Mouse (Mus musculus): Measurements from ENCODE around the gene Cmtm1. TPM values are rescaled to one million over a fixed set of nuclear protein-coding genes. Genes with fewer than 3 reads are reported as not detected.
A peak's percentile ranks its signal among the peaks of the same experiment; 100 is the strongest.

Gene Cmtm1
- polyA plus RNA-seq, 1 experiment: not detected

DNA sequence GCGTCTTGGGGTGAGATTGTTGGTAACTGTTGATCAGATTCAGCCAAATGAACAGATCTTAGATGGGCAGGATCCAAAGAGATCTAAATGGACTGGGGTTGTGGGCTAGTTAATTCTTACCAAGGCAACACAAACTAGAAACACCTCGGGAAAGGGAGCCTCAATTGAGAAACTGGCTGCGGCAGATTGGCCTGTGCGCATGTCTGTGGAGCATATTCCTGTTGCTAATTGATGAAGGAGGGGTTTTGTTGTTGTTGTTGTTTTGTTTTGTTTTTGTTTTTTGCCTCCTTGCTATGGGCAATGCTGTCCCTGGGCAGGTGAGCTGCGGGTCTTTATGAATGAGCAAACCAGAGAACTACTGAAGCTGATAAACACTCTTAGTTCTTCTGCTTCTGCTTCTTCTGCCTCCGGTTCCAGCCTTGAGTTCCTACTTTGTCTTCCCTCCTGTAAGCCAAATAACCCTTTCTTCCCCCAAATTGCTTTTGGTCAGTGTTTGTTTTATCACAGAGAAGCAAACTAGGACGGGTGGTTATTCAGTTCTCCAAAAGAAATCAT is 60.4 kb downstream of the Cmtm1 start:
- no peaks in the 10 kb centered on the region for H3K27me3 ChIP-seq (replicated peaks; ENCODE audit: control insufficient read depth, insufficient read depth, low read length)
- no peaks in the 10 kb centered on the region; the same call in 1 of the 2 replicates for H3K4me1 ChIP-seq (ENCODE audit: control insufficient read depth, insufficient read depth, low read length)
- TF ChIP-seq CTCF (conservative IDR thresholded peaks at IDR 0.05; ENCODE audit: insufficient read depth, insufficient read length, low read depth, low read length) (no peak), POLR2A (IDR thresholded peaks at IDR 0.05; ENCODE audit: low read depth, low read length) (no peak)
- DNase-seq: no peak
- no peaks in the 10 kb centered on the region for H3K36me3 ChIP-seq (ENCODE audit: control insufficient read depth, insufficient read depth, low read length)
- WGBS: 83% methylated on average over 7 of the region's 7 CpGs
- H3K4me3 ChIP-seq (ENCODE audit: insufficient read depth, low read depth, low read length): no peak overlapping the region
- H3K27ac ChIP-seq (ENCODE audit: insufficient read depth, low read depth, low read length): no peak overlapping the region

DNA sequence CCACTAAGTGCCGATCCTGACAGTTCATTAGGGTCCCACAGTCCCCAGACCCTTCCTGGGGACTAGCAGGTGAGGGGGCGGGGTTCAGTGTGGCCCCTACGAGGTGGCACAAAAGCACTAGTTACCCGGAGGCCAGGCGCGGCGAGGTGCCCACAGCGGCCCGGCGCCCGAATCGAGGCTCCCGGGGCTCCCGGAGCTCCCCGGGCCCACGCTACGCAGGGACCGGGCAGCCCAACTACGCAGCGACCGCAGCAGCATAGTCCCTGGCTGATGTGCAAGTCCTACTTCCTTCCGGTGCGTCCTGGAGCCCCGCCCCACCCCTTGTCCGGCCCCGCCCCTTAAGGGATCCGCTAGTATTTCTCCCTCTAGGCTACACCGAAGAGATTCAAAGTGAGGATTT is 61.7 kb downstream of the Cmtm1 start, which contains the start of gene Tk2:
Gene Tk2 (minus strand): TSS at position 283 of the 400 bp plus-strand sequence.
- no peaks in the 10 kb centered on the region; the same call in 1 of the 2 replicates for H3K4me1 ChIP-seq (ENCODE audit: control insufficient read depth, insufficient read depth, low read length)
- H3K27me3 ChIP-seq (replicated peaks; ENCODE audit: control insufficient read depth, insufficient read depth, low read length): no peaks in the 10 kb centered on the region
- DNase-seq: peak; percentile 85
- TF ChIP-seq POLR2A (IDR thresholded peaks at IDR 0.05; ENCODE audit: low read depth, low read length): peak; percentile 51
- no peak for TF ChIP-seq CTCF (conservative IDR thresholded peaks at IDR 0.05; ENCODE audit: insufficient read depth, insufficient read length, low read depth, low read length)
- peak within 1 kb of the TSS; percentile 79 for H3K4me3 ChIP-seq (ENCODE audit: insufficient read depth, low read depth, low read length)
- peak within 1 kb of the TSS; percentile 81 for H3K27ac ChIP-seq (ENCODE audit: insufficient read depth, low read depth, low read length)
- WGBS: 2% methylated on average over 28 of the region's 28 CpGs
- no peaks in the 10 kb centered on the region for H3K36me3 ChIP-seq (ENCODE audit: control insufficient read depth, insufficient read depth, low read length)

DNA sequence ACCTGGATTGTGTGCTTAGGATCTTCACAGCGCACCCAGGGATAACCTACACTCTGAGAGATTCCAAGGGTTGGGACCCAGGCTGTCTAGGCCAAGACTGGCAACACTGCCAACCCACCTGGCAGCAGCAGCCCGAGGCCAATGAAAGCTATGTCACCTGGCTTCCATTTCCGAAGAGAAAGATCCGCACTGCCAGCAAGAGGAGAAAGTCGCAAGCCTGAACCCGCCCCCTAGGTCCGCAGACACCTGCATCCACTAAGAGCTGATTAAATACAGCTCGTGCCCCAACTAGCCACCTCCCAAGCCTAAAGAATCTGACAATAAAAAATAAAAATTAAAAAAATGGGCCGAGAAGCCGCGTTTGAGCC is 62.1 kb downstream of the Cmtm1 start:
- WGBS: 3% methylated on average over 11 of the region's 11 CpGs

DNA sequence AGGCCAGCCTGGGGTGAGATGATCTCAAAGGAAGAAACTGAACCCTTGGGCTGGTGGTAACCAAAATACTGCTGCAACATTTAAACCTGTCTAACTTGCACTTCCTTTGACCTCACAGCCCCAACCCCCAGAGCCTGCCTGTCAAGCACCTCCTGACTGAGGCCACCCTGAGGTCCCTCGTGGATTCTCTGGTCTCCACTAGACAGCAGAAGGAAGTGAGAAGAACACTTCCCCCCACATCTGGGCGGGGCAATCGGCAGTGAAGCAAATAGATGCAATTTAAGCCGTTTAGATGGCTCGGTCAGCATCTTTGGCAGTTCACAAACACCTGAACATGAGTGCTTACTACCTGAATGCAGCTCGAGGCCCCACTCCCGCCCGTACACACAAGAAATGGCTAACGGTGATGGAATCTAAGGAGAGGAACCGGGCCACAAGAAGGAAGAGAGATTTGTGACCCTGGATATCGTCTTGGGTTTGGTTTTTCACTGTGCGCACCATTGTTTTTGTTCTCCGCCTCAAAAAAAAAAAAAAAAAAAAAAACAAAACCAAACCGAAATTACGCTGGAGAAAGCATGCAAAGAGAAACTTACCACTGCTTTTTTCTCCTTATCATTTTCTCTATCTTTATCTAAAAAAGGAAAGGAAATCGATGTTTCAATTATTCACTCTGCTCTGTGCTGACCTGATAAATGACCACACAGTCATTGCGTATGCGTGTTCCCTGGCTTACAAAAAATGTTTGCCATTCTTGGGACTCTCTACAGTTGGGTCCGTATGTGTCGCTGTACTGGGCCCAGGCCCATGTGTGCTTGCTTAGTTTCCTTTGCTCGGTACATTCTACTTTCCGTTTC is 62.7 kb downstream of the Cmtm1 start:
- WGBS: 46% methylated on average over 22 of the region's 22 CpGs
- Histone ChIP-seq H3K27ac (ENCODE audit: insufficient read depth, low read depth, low read length) (peak overlapping the region; percentile 4; the same call in 1 of the 2 replicates), H3K36me3 (ENCODE audit: control insufficient read depth, insufficient read depth, low read length) (no peaks in the 10 kb centered on the region), H3K4me3 (ENCODE audit: insufficient read depth, low read depth, low read length) (peak overlapping the region; percentile 79), H3K27me3 (replicated peaks; ENCODE audit: control insufficient read depth, insufficient read depth, low read length) (no peaks in the 10 kb centered on the region), H3K4me1 (ENCODE audit: control insufficient read depth, insufficient read depth, low read length) (no peaks in the 10 kb centered on the region; the same call in 1 of the 2 replicates)
- TF ChIP-seq POLR2A (IDR thresholded peaks at IDR 0.05; ENCODE audit: low read depth, low read length): no peak
- TF ChIP-seq CTCF (conservative IDR thresholded peaks at IDR 0.05; ENCODE audit: insufficient read depth, insufficient read length, low read depth, low read length): no peak
- peak; percentile 52 for DNase-seq

More for the DNA sequence above, 62.1 kb downstream of the Cmtm1 start:
- Histone ChIP-seq H3K4me1 (ENCODE audit: control insufficient read depth, insufficient read depth, low read length) (no peaks in the 10 kb centered on the region; the same call in 1 of the 2 replicates), H3K27ac (ENCODE audit: insufficient read depth, low read depth, low read length) (peak overlapping the region; percentile 4), H3K36me3 (ENCODE audit: control insufficient read depth, insufficient read depth, low read length) (no peaks in the 10 kb centered on the region), H3K4me3 (ENCODE audit: insufficient read depth, low read depth, low read length) (peak overlapping the region; percentile 79), H3K27me3 (replicated peaks; ENCODE audit: control insufficient read depth, insufficient read depth, low read length) (no peaks in the 10 kb centered on the region)
- DNase-seq: peak; percentile 17
- TF ChIP-seq CTCF (conservative IDR thresholded peaks at IDR 0.05; ENCODE audit: insufficient read depth, insufficient read length, low read depth, low read length): no peak
- TF ChIP-seq POLR2A (IDR thresholded peaks at IDR 0.05; ENCODE audit: low read depth, low read length): no peak

DNA sequence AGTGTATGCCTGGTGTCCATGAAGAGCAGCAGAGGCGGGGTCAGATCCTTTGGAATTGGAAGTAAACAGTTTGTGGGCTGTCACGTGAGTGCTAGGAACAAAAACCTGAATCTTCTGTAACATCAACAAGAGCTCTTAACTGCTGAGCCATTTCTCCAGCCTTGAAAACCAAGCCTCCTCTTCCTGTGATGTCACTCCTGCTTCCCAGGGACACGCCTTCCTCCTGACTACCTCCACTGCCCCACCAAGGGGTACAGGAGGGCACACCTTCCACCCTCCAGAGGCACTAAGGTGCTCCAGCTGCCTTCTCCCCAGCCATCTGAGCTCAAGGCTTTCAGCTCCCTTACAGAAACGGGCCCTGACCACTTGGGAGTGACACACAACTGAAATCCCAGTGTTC is 63.3 kb downstream of the Cmtm1 start:
- Histone ChIP-seq H3K27me3 (replicated peaks; ENCODE audit: control insufficient read depth, insufficient read depth, low read length) (no peaks in the 10 kb centered on the region), H3K4me1 (ENCODE audit: control insufficient read depth, insufficient read depth, low read length) (no peaks in the 10 kb centered on the region; the same call in 1 of the 2 replicates), H3K4me3 (ENCODE audit: insufficient read depth, low read depth, low read length) (no peak overlapping the region), H3K36me3 (ENCODE audit: control insufficient read depth, insufficient read depth, low read length) (no peaks in the 10 kb centered on the region), H3K27ac (ENCODE audit: insufficient read depth, low read depth, low read length) (no peak overlapping the region)
- DNase-seq: no peak
- 78% methylated on average over 4 of the region's 4 CpGs for WGBS
- TF ChIP-seq POLR2A (IDR thresholded peaks at IDR 0.05; ENCODE audit: low read depth, low read length) (no peak), CTCF (conservative IDR thresholded peaks at IDR 0.05; ENCODE audit: insufficient read depth, insufficient read length, low read depth, low read length) (no peak)

Other genes with a start within 250 kb of the Cmtm1 start
- 45.1 and 48.5 TPM in 2 replicates for gene Cdh5, start 208.5 kb downstream of the Cmtm1 start, polyA plus RNA-seq (2012; rRNA removed)
- gene Bean1, start 139.7 kb downstream of the Cmtm1 start, polyA plus RNA-seq (2012; rRNA removed): 0.45 and 0.66 TPM in 2 replicates
- 20.6 and 21.0 TPM in 2 replicates for gene Tk2, start 61.6 kb downstream of the Cmtm1 start, polyA plus RNA-seq (2012; rRNA removed)
- gene Cklf, start 59.3 kb downstream of the Cmtm1 start, polyA plus RNA-seq (2012; rRNA removed): 4.3 and 5.4 TPM in 2 replicates
- 0.16 and 0.28 TPM in 2 replicates for gene Cmtm2a, start 17.0 kb downstream of the Cmtm1 start, polyA plus RNA-seq (2012; rRNA removed)
- not detected in 2 replicates for gene Gm45711, start 64 bp downstream of the Cmtm1 start, polyA plus RNA-seq (2012; rRNA removed)
- gene Gm11020, start 11.4 kb upstream of the Cmtm1 start, polyA plus RNA-seq (2012; rRNA removed): not detected in 2 replicates
- gene Cmtm2b, start 12.1 kb upstream of the Cmtm1 start, polyA plus RNA-seq (2012; rRNA removed): 0.18 TPM in 1 of 2 replicates, not detected in the other
- 53.3 and 60.4 TPM in 2 replicates for gene Cmtm3, start 29.3 kb upstream of the Cmtm1 start, polyA plus RNA-seq (2012; rRNA removed)
- gene Cmtm4, start 85.7 kb upstream of the Cmtm1 start, polyA plus RNA-seq (2012; rRNA removed): 31.4 and 32.4 TPM in 2 replicates
- 14.7 and 20.3 TPM in 2 replicates for gene Dync1li2, start 132.9 kb upstream of the Cmtm1 start, polyA plus RNA-seq (2012; rRNA removed)
- 0.05 TPM in 1 of 2 replicates, not detected in the other for gene Terb1, start 199.8 kb upstream of the Cmtm1 start, polyA plus RNA-seq (2012; rRNA removed)
- 9.7 and 12.7 TPM in 2 replicates for gene Nae1, start 224.5 kb upstream of the Cmtm1 start, polyA plus RNA-seq (2012; rRNA removed)
- 7.5 and 8.0 TPM in 2 replicates for gene Car7, start 224.5 kb upstream of the Cmtm1 start, polyA plus RNA-seq (2012; rRNA removed)

All from kidney, adult 2 months (tissue).